Mouse (Mus musculus): ENCODE results near the gene Zdhhc5.

Gene Zdhhc5

DNA sequence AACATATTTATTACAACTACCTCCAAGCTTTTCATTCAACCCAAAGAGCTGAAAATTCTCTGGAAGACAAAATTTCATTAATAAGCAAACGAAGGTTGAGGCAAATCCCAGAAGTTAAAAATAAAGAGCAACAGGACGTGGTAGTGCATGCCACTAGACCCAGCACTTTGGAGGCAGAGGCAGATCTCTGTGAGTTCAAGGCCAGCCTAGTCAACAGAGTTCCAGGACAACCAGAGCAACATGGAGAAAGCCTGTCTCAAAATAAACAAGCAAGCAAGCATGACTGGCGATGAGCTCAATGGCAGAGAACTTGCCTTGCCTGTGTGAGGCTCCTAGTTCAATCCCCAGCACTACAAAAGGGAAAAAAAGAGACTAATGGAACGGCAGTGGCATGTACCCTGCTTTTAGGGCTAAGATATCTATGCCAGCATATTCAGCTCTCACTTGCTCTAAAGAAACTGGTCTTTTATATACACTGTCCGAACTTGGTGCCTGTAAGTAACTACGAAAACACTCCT is 67.9 kb downstream of the Zdhhc5 start:
- no peak for DNase-seq (ENCODE audit: low spot score)

DNA sequence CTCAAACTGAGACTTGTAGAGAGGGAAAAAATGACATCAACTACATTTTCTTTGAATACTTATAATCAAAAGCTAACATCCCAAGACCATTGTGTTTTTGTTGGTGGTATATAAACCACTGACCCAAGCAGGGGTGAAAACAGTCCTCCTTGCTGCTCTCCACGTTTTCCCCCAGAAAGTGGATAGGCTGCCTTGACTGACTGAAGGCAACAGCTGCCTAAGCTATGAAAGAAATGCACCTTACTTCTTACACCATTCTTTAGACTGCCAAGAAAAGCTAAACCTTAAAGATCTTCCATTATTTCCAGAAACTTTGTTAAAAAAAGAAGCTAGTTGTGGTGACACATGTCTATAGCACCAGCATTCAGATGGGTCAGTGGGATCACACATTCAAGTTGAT is 68.8 kb downstream of the Zdhhc5 start:
- no peak for DNase-seq (ENCODE audit: low spot score)

DNA sequence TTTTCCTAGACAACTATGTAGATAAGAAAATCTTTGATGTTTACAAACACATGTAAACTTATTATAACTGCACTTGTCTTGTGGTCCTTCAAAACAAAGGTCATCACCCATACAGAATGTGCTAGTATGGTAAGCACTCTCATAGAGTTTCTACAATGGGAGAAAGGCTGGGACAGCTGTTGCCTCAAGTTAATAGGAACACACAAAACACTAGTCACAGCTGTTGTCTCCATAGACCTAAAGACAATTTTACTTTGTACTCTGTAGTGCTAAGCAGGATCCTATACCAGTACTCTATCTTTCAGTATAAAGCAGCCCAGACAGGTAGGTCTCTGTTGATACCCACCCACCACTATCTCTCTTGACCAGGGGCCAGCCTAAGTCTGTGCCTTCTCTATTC is 74.1 kb downstream of the Zdhhc5 start:
- DNase-seq (ENCODE audit: low spot score), result no peak

DNA sequence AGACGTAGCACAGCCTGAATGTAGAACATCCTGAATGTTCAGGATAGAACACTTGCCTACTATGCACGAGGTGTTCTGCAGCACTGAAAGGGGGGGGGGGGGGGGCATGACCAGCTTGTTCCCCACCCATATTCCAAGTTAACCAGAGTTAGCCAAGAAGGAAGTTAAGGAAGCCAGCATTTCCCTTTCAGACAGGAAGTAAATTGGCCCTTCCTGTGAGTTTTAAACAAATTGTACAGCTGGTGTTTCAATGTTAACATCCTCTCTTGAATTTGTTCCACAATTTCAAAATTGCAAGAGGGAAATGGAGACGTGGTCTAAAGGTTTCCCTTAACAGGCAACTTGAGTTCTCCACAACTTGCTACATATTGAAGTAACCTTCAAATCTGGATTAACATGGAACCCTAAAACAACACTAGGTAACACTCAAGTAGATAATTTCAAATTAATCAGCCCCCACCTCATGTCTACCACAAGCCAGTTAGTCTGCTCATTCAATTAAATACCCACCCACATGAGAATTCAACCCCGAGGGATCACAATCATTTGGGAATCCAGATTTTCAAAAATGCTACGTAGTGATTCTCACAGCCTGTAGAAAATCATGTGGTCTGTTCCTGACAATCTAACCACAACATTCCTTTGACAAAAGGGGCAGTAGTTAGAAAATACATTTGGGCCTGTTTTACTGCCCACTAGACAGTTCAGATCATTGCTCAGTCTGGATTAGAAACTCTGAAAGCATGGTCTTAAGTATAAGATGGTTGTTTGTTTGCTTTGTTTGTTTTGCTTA is 76.4 kb downstream of the Zdhhc5 start:
- no peak for DNase-seq (ENCODE audit: low spot score)
